Mouse (Mus musculus): ENCODE data around the gene Rnf149.

DNA sequence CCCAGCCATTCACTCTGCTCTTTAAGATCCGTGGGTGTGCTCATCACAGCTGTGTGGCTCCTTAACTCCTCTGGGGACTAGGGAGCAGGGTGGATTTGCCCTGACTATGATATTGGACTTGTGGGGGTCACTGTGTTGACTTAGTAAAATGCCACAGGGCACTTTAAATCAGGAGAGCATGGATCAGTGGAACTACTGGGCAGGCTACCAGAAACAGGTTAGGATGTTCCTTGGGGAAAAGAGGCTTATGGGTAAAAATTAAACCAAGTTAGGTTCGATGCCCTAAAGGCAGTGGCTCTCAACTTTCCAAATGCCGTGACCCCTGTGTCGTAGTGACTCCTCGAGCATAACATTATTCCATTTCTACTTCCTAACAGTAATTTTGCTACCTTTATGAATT is 35.3 kb upstream of the Rnf149 start:
- no peak for TF ChIP-seq CTCF (IDR thresholded peaks at IDR 0.05; ENCODE audit: borderline replicate concordance, insufficient read depth, low read length)
- TF ChIP-seq POLR2A (IDR thresholded peaks at IDR 0.05; ENCODE audit: low read depth, low read length), result no peak

Measured in embryonic fibroblast, embryonic 13.5 days (primary cell).